Mouse (Mus musculus) lung, postnatal 0 days (tissue): Measurements from ENCODE around the gene Znhit1.

Experiments
- CTCF ChIP-seq: IDR thresholded peaks from 2 replicates; pipeline ENCODE4 v1.5.1; 2016; ENCODE audit warnings: antibody characterized with exemption, mild to moderate bottlenecking
- EP300 ChIP-seq: IDR thresholded peaks from 2 replicates; pipeline ENCODE4 v1.6.1; 2016; ENCODE audit warnings: antibody characterized with exemption, mild to moderate bottlenecking, control low read depth

- TF ChIP-seq CTCF (peak; percentile 62), EP300 (no peak)
These were observed 51.7 kb downstream of the Znhit1 start for GRCm38 (mm10) chr5:136935905-136936695.
